Mouse (Mus musculus) ovary, postnatal 10 days (tissue): ENCODE measurements around the gene Omd.

Source experiments
- DNase-seq: peaks from one replicate; pipeline ENCODE4 v3.0.0; 2022; ENCODE audit warnings: low spot score

Gene Omd

DNA sequence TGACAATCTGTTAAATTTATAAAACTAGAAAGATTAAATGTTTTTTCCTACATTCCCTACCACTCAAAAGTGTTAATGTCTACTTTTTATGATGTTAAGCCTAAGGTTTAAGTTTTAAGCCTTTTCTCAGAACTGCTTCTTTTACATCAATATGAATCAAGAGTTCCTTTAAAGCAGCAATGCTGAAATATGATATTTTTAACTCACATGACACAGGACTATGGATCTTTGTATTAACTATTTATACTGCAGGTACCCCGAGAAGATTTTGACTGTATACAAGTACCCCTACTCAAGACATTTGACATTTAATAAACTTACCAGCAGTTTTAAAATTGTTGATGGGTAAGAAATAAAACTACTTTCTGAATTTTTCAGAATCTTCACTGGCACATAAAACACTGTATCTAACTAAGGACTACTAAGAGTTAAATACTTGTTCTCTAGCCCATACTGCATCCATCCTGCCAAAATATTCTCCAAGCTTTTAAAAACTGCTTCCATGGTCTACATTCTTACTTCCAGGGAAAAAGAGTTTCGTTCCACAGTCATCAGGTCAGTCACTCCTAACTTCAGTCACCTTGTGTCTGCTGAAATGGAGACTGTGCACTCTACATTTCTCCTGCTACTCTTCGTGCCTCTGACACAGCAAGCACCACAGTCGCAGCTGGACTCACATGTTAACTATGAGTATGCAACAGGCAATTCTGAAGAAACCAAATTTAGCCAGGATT is 26.5 kb downstream of the Omd start:
- no peak for DNase-seq

DNA sequence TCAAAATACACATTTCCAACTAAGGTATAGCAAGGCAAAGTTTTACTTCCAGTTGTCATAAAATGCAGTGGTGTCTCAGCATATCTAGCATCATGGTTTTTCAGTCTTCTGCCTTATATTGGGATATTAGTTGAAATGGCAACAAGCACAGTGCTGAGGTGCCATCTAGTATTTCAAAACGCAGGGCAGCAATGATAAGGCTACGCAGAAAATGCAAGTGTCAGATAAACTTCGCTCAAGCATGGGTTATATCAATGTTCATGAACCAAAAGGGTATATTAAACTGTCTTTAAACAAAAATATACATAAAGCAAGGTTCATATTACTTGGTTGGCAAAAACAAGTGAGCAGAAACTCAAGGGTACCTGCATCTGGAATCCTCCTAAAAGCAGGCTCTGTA is 34.8 kb downstream of the Omd start:
- DNase-seq = no peak

- no peak for DNase-seq
These were observed 36.1 kb downstream of the Omd start for GRCm38 (mm10) chr13:49618365-49618764.

GRCm38 (mm10) chr13:49623216-49623615 is 41.0 kb downstream of the Omd start:
- DNase-seq = no peak

DNA sequence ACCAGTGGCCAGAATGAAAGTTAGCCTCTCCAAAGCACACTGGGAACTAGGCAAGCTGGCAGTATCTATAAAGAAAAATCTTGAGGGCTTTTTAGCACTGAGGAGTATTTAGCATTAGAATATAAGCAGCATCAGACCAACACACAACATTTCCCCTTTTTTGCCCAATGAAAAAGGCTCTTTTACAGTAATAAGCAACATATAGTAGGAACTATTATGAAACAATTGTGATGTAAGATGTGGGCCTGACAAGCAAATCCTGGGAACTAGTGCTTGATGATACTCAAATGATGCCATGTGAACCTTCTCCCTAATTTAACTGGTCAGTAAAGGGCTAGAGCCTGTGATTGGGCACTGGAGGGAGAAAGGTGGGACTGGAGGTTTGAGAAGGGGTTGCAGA is 45.9 kb downstream of the Omd start:
- DNase-seq = no peak

- DNase-seq = no peak
These were observed 46.8 kb downstream of the Omd start for GRCm38 (mm10) chr13:49629076-49629475.

GRCm38 (mm10) chr13:49639965-49640364 is 57.7 kb downstream of the Omd start:
- no peak for DNase-seq
